Mouse (Mus musculus): ENCODE data around the gene Slc6a20a. TPM values are rescaled to one million over a fixed set of nuclear protein-coding genes. Genes with fewer than 3 reads are reported as not detected.

Slc6a20a gene
- polyA plus RNA-seq, 1 experiment from 2014 or later, result 0.12 TPM

DNA sequence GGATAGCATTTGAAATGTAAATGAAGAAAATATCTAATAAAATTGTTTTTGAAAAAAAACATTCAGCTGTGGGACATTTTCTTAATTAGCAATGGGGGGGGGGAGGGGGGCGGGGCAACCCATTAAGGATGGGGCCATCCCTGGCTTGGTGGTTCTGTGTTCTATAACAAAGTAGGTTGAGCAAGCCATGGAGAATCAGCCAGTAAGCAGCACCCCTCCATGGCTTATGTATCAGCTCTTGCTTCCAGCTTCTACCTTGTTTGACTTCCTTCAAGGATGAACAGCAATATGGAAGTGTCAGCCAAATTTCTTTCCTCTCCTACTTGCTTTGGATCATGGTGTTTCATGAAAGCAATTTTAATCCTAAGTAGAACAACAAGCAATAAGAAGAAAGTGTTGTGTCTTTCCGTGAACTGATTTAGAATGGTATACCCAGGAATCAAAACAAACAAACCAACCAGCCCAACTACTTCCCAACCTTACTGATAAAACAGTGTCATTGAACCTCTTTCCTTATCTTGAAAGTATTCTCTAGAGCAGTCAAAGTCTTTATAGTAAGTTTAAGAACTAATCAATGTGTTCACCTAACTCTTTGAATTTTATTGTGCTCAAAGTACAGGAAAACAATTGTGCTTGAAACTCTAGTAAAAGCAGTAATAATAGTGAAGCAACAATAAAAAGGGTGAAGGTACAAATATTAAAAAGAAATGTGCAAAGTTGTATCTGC lies 28.7 kb downstream of the Slc6a20a start:
- TF ChIP-seq EP300 (IDR thresholded peaks at IDR 0.05), result no peak
- no peak for TF ChIP-seq CTCF (IDR thresholded peaks at IDR 0.05)
- no peak overlapping the region for H3K4me2 ChIP-seq (replicated peaks; ENCODE audit: low read depth, low read length)
- no peaks in the 10 kb centered on the region for H3K27me3 ChIP-seq (replicated peaks; ENCODE audit: insufficient read depth, low read length)
- H3K27ac ChIP-seq (ENCODE audit: low read length), result no peak overlapping the region
- no peaks in the 10 kb centered on the region for H3K4me1 ChIP-seq (ENCODE audit: insufficient read depth, low read depth, low read length)
- DNase-seq (ENCODE audit: low spot score) (no peak), ATAC-seq (no peak)
- H3K36me3 ChIP-seq (ENCODE audit: insufficient read depth, low read length), result no peaks in the 10 kb centered on the region
- no peak overlapping the region for H3K4me3 ChIP-seq (ENCODE audit: low read depth, low read length)
- 56% methylated on average over 2 of the region's 2 CpGs for WGBS
- H3K9me3 ChIP-seq (ENCODE audit: low read length), result no peaks in the 10 kb centered on the region
- H3K9ac ChIP-seq (replicated peaks; ENCODE audit: low read depth), result no peak overlapping the region

- Histone ChIP-seq H3K27me3 (replicated peaks; ENCODE audit: insufficient read depth, low read length) (no peaks in the 10 kb centered on the region), H3K9me3 (ENCODE audit: low read length) (no peaks in the 10 kb centered on the region), H3K36me3 (ENCODE audit: insufficient read depth, low read length) (no peaks in the 10 kb centered on the region), H3K4me3 (ENCODE audit: low read depth, low read length) (no peak overlapping the region), H3K9ac (replicated peaks; ENCODE audit: low read depth) (no peak overlapping the region), H3K27ac (ENCODE audit: low read length) (no peak overlapping the region), H3K4me1 (ENCODE audit: insufficient read depth, low read depth, low read length) (no peaks in the 10 kb centered on the region), H3K4me2 (replicated peaks; ENCODE audit: low read depth, low read length) (no peak overlapping the region)
- DNase-seq (ENCODE audit: low spot score) (no peak), ATAC-seq (no peak)
- TF ChIP-seq EP300 (IDR thresholded peaks at IDR 0.05), result no peak
- TF ChIP-seq CTCF (IDR thresholded peaks at IDR 0.05), result no peak
- WGBS, result 58% methylated on average over 1 of the region's 1 CpGs
Observed at GRCm38 (mm10) chr9:123640106-123640505, 38.6 kb downstream of the Slc6a20a start.

DNA sequence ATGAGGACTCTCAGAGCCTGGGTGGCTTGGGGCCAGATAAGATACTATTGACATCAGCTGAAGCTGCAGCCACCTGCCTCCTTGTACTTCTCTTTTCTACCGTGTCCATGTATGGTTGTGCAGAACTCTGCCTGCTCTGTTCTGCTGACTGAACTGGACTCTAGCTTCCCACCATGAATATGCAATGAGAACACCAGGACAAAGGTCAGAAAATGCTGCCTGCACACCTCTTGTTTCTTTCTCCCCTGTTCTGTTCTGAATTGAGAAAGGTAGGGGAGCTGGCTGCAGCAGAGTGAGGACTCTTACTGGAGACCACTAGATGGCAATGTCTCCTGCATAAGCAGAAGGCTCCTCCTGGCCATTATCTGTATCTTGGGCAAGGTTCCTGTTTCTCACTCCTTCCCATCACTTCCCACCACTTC lies 40.0 kb downstream of the Slc6a20a start:
- whole genome bisulfite sequencing, result 63% methylated on average over 1 of the region's 1 CpGs
- DNase-seq (ENCODE audit: low spot score) (peak; percentile 65), ATAC-seq (no peak)
- Histone ChIP-seq H3K27me3 (replicated peaks; ENCODE audit: insufficient read depth, low read length) (no peaks in the 10 kb centered on the region), H3K4me1 (ENCODE audit: insufficient read depth, low read depth, low read length) (no peaks in the 10 kb centered on the region), H3K4me2 (replicated peaks; ENCODE audit: low read depth, low read length) (no peak overlapping the region), H3K4me3 (ENCODE audit: low read depth, low read length) (no peak overlapping the region), H3K9ac (replicated peaks; ENCODE audit: low read depth) (no peak overlapping the region), H3K27ac (ENCODE audit: low read length) (no peak overlapping the region), H3K36me3 (ENCODE audit: insufficient read depth, low read length) (no peaks in the 10 kb centered on the region), H3K9me3 (ENCODE audit: low read length) (no peaks in the 10 kb centered on the region)
- peak; percentile 72 for TF ChIP-seq CTCF (IDR thresholded peaks at IDR 0.05)
- TF ChIP-seq EP300 (IDR thresholded peaks at IDR 0.05), result no peak

DNA sequence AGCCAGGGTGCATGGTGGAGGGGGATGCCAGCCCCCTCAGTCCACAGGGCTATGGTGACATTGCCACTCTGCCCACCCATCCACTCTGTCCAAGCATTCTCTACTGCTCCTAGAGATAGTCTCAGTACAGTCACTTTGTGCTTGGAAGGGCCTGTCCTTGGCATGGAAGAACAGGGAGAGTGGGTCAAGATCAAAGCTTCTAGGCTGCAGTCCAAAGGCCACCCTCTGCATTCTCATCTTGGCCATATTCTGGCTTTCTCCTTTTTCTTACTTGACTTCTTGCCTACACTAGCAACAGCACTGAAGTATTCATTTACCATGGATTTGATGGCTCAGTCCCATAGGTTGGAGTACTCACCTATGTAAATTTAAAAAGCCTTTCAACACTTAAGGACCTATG lies 40.5 kb downstream of the Slc6a20a start:
- no peak overlapping the region for H3K4me2 ChIP-seq (replicated peaks; ENCODE audit: low read depth, low read length)
- ATAC-seq, result no peak

DNA sequence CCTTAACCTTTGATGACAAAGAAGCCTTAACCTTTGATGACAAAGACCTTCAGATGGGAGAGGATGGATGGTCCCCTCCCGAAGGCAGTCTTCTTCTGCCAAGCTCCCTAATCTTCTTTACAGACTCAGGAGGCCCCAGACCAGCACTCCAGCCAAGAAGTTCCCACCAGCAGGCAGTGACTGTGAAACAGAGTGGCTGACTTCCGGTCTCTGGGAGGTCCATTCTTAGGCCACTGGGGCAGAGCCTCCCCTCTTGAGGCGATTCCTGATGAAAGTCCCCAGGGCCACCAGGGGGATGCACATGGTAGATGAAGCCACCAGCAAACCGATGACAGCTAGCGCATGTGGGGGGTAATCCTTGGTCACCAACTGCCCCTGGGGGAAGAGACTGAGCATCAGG lies 41.9 kb downstream of the Slc6a20a start:
- no peaks in the 10 kb centered on the region for H3K9me3 ChIP-seq (ENCODE audit: low read length)
- H3K36me3 ChIP-seq (ENCODE audit: insufficient read depth, low read length), result no peaks in the 10 kb centered on the region
- no peak overlapping the region for H3K27ac ChIP-seq (ENCODE audit: low read length)
- TF ChIP-seq CTCF (IDR thresholded peaks at IDR 0.05) (no peak), EP300 (IDR thresholded peaks at IDR 0.05) (no peak)
- no peak overlapping the region for H3K4me2 ChIP-seq (replicated peaks; ENCODE audit: low read depth, low read length)
- H3K4me1 ChIP-seq (ENCODE audit: insufficient read depth, low read depth, low read length), result no peaks in the 10 kb centered on the region
- no peak overlapping the region for H3K9ac ChIP-seq (replicated peaks; ENCODE audit: low read depth)
- H3K27me3 ChIP-seq (replicated peaks; ENCODE audit: insufficient read depth, low read length), result no peaks in the 10 kb centered on the region
- ATAC-seq (no peak), DNase-seq (ENCODE audit: low spot score) (no peak)
- H3K4me3 ChIP-seq (ENCODE audit: low read depth, low read length), result no peak overlapping the region
- 61% methylated on average over 5 of the region's 5 CpGs for WGBS

More for the DNA sequence above, 40.5 kb downstream of the Slc6a20a start:
- Histone ChIP-seq H3K27me3 (replicated peaks; ENCODE audit: insufficient read depth, low read length) (no peaks in the 10 kb centered on the region), H3K4me1 (ENCODE audit: insufficient read depth, low read depth, low read length) (no peaks in the 10 kb centered on the region), H3K9ac (replicated peaks; ENCODE audit: low read depth) (no peak overlapping the region), H3K27ac (ENCODE audit: low read length) (no peak overlapping the region), H3K36me3 (ENCODE audit: insufficient read depth, low read length) (no peaks in the 10 kb centered on the region), H3K9me3 (ENCODE audit: low read length) (no peaks in the 10 kb centered on the region), H3K4me3 (ENCODE audit: low read depth, low read length) (no peak overlapping the region)
- no peak for TF ChIP-seq EP300 (IDR thresholded peaks at IDR 0.05)
- no peak for TF ChIP-seq CTCF (IDR thresholded peaks at IDR 0.05)
- DNase-seq (ENCODE audit: low spot score), result no peak

DNA sequence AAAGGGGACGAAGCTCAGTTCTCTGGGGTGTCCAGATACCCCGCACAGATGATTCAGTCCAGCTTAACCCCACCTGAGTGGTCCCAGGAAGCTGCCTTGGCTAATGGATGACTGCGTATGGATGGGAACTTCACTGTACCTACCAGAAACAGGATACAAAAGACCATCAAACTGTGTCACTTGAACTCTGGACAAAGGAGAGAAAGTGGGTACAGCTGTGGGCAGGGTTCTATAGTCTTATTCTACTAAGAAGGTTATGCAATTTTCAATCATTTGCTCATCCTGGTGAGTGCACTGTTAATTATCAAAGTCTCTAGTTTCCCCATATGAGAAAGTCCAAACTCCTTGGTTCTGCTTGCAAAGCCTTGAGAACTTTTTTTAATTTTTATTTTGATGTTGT lies 45.7 kb downstream of the Slc6a20a start:
- Histone ChIP-seq H3K27me3 (replicated peaks; ENCODE audit: insufficient read depth, low read length) (no peaks in the 10 kb centered on the region), H3K4me1 (ENCODE audit: insufficient read depth, low read depth, low read length) (no peaks in the 10 kb centered on the region), H3K9ac (replicated peaks; ENCODE audit: low read depth) (no peak overlapping the region), H3K36me3 (ENCODE audit: insufficient read depth, low read length) (no peaks in the 10 kb centered on the region), H3K9me3 (ENCODE audit: low read length) (no peaks in the 10 kb centered on the region), H3K4me3 (ENCODE audit: low read depth, low read length) (no peak overlapping the region), H3K27ac (ENCODE audit: low read length) (no peak overlapping the region), H3K4me2 (replicated peaks; ENCODE audit: low read depth, low read length) (no peak overlapping the region)
- WGBS, result 78% methylated on average over 3 of the region's 3 CpGs
- DNase-seq (ENCODE audit: low spot score), result no peak
- no peak for ATAC-seq
- TF ChIP-seq CTCF (IDR thresholded peaks at IDR 0.05) (no peak), EP300 (IDR thresholded peaks at IDR 0.05) (no peak)
